Mouse (Mus musculus) thymus, adult 2 months (tissue): ENCODE measurements around the gene Mgam.

ENCODE experiments used
- CTCF ChIP-seq: fragments of 200-500 bp; IDR thresholded peaks from 2 replicates; pipeline ENCODE4 v1.5.1; 2012; ENCODE audit warnings: mild to moderate bottlenecking, control low read depth, low read length, moderate library complexity, borderline replicate concordance; ENCODE audit not compliant: control insufficient read depth, poor library complexity, insufficient read depth; ENCODE audit errors: extremely low read depth
- POLR2A ChIP-seq: fragments of 200-500 bp; IDR thresholded peaks from 2 replicates; pipeline ENCODE4 v1.6.1; 2012; ENCODE audit warnings: mild to moderate bottlenecking, low read length, control low read depth, moderate library complexity; ENCODE audit not compliant: control insufficient read depth, poor library complexity, insufficient read depth; ENCODE audit errors: extremely low read depth

DNA sequence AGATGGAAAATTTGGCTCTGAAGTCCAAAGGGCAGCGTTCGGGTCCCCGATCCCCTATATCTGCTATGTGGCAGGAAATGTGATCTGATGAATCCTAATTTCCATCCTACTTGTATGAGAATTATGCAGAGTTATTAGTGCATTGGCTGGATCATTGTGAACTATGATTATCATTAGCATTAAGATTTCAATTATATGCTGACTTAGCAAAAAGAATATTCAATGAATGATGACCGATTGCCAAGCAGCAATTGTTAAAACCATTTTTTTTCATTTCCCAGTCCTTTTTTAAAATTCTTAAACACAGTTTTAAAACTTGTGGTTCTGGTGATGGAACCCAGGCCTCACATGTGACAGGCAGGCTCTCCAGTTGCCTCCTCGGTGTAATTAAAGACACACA lies 9.1 kb downstream of the Mgam start:
- TF ChIP-seq CTCF (no peak), POLR2A (no peak)
